Mouse (Mus musculus) testis, adult 2 months (tissue): ENCODE measurements around the gene Slc31a1. TPM values are rescaled to one million over a fixed set of nuclear protein-coding genes. Genes with fewer than 3 reads are reported as not detected.

Experiments
- H3K27ac ChIP-seq: fragments of 200-500 bp; 2 replicates; pipeline ENCODE4 v1.5.1; 2012; ENCODE audit warnings: low read depth, low read length; ENCODE audit not compliant: control insufficient read depth, insufficient read depth
- H3K27me3 ChIP-seq: fragments of 200-500 bp; 2 replicates; pipeline ENCODE4 v1.6.1; 2012; ENCODE audit warnings: mild to moderate bottlenecking, low read length, moderate library complexity; ENCODE audit not compliant: control insufficient read depth, insufficient read depth
- H3K36me3 ChIP-seq: fragments of 200-500 bp; 2 replicates; pipeline ENCODE4 v1.6.1; 2012; ENCODE audit warnings: mild to moderate bottlenecking, low read length; ENCODE audit not compliant: control insufficient read depth, insufficient read depth
- H3K4me1 ChIP-seq: fragments of 200-500 bp; 2 replicates; pipeline ENCODE4 v1.6.1; 2012; ENCODE audit warnings: low read length; ENCODE audit not compliant: control insufficient read depth, insufficient read depth
- H3K4me3 ChIP-seq: fragments of 200-500 bp; 2 replicates; pipeline ENCODE4 v1.5.1; 2012; ENCODE audit warnings: low read depth, mild to moderate bottlenecking, low read length, moderate library complexity, mixed read lengths; ENCODE audit not compliant: control insufficient read depth
- CTCF ChIP-seq: fragments of 200-500 bp; IDR thresholded peaks from 2 replicates; pipeline ENCODE4 v1.5.1; 2012; ENCODE audit warnings: low read depth, mild to moderate bottlenecking, inconsistent platforms, low read length, moderate library complexity; ENCODE audit not compliant: control insufficient read depth, insufficient read depth, insufficient replicate concordance
- POLR2A ChIP-seq: fragments of 200-500 bp; IDR thresholded peaks from 2 replicates; pipeline ENCODE4 v1.6.1; 2012; ENCODE audit warnings: low read depth, mild to moderate bottlenecking, inconsistent platforms, low read length, moderate library complexity; ENCODE audit not compliant: control insufficient read depth
- polyA plus RNA-seq: library from polyadenylated mRNA; depleted of rRNA; stranded (reverse); fragments of >200 nt; gene quantifications from 2 replicates; pipeline ENCODE4 v1.2.3, GENCODE M21; 2012

The Slc31a1 gene
- polyA plus RNA-seq, 1 experiment, result 18.1 TPM

DNA sequence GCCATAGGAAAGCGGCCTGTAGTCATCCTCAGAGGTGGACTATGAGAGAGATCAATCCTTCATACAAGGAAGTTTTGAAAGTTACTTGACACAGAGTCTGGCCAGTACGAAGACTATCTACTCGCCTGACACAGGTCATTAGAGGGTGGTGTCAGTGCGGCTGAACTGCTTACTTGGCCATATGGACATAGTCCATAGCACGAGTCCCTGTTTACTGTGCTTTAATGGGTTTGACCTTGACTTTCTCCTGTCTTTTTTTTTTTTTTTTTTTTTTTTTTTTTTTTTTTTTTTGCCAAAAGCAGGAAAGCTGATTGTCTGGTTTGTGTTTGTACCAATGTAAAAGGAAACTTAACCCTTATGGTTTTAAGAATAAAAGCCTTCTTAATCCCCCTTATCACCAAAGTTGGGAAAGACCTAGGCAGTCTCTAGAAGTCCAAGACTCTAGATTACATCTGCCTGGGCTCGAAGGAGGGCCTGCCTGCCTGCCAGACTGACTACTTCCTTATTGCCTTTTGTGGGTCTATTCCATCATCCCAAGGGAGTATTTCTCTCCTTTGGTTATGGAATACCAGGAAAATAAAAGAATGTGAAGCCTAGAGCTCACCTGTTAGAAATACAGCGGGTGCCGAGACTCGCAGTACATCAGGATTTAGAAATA is 19.3 kb downstream of the Slc31a1 start:
- Histone ChIP-seq H3K27ac (no peak overlapping the region), H3K4me3 (no peak overlapping the region), H3K4me1 (peaks cover 2% of the 10 kb centered on the region), H3K27me3 (no peaks in the 10 kb centered on the region), H3K36me3 (no peaks in the 10 kb centered on the region)
- TF ChIP-seq CTCF (no peak), POLR2A (no peak)

DNA sequence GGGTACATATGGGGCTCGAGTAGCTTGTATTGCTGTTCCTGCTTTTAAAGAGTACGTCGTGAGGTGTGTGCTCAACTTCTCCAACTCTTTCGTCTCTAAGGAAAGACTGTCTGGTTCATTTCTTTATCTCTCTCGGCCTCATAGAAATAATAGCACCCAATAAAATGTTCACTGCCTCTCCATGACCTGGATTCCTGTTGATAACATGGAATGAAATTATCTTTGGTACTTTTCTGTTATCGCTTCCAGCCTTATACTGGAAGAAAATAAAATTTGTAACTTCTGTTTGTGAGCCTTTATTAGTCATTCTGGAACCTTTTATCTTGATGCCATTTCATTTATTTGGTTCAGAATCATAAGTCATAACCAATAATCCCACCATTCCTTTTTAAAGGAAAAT is 22.7 kb downstream of the Slc31a1 start:
- Histone ChIP-seq H3K4me1 (no peaks in the 10 kb centered on the region), H3K4me3 (no peak overlapping the region), H3K36me3 (no peaks in the 10 kb centered on the region), H3K27ac (no peak overlapping the region), H3K27me3 (no peaks in the 10 kb centered on the region)
- TF ChIP-seq POLR2A (no peak), CTCF (no peak)

DNA sequence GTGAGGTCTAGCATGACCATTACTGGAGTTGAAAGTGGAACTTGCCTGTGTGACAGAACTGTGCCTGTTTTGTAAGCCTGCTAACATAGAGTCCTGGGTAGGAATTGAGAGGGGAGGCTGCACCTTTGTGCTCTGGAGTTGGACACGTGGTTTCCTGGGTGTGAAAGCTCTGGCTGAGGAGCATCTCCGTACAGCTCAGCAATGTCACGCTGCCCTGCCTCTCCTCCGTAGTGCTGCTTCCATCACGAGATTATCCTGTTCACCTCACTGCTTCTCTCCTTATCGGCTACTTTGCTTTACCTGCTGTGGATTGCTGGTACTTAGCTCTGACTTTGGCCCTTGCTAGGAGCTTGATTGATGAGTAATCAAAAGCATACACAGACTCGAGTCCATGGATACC is 23.2 kb downstream of the Slc31a1 start:
- Histone ChIP-seq H3K27me3 (no peaks in the 10 kb centered on the region), H3K27ac (no peak overlapping the region), H3K4me3 (no peak overlapping the region), H3K4me1 (no peaks in the 10 kb centered on the region), H3K36me3 (no peaks in the 10 kb centered on the region)
- TF ChIP-seq CTCF (no peak), POLR2A (no peak)

DNA sequence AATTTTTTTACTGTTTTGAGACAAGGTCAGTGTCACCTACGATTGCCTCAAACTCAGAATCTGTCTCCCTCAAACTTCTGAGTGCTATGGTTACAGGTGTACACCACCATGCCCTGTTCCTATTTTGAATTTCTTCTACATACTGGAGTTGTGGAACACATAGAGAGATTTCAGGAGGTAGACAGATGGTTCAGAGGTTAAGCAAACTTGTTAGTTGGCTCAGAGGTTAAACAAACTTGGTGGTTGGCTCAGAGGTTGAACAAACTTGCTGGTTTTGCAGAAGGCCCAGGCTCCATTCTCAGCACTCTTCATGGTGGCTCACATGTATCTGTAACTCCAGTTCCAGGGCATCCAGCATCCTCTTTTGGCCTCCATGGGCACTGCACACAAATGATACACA is 23.6 kb downstream of the Slc31a1 start:
- TF ChIP-seq CTCF (no peak), POLR2A (no peak)
- H3K4me3 ChIP-seq, result no peak overlapping the region
- H3K4me1 ChIP-seq, result no peaks in the 10 kb centered on the region
- H3K27ac ChIP-seq, result no peak overlapping the region
- no peaks in the 10 kb centered on the region for H3K36me3 ChIP-seq
- no peaks in the 10 kb centered on the region for H3K27me3 ChIP-seq

DNA sequence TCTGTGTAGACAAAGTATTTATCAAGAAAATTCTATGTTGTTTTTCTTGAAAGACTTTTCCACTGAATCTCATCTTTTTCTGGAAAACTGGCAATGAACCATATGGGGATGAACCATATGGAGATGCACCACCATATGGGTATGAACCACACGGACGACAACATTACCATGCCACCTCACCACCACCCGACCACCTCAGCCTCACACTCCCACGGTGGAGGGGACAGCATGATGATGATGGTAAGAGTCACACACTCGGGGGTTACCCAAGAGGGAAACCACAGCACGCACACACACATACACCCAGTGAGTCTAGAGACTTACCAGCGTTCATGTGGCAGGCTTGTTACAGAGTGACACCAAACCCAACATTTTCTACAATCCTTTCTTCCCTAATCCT is 24.9 kb downstream of the Slc31a1 start:
- Histone ChIP-seq H3K27me3 (no peaks in the 10 kb centered on the region), H3K36me3 (peaks cover 1% of the 10 kb centered on the region; the same call in 1 of the 2 replicates), H3K4me3 (no peak overlapping the region), H3K27ac (no peak overlapping the region), H3K4me1 (no peaks in the 10 kb centered on the region)
- TF ChIP-seq CTCF (no peak), POLR2A (no peak)

DNA sequence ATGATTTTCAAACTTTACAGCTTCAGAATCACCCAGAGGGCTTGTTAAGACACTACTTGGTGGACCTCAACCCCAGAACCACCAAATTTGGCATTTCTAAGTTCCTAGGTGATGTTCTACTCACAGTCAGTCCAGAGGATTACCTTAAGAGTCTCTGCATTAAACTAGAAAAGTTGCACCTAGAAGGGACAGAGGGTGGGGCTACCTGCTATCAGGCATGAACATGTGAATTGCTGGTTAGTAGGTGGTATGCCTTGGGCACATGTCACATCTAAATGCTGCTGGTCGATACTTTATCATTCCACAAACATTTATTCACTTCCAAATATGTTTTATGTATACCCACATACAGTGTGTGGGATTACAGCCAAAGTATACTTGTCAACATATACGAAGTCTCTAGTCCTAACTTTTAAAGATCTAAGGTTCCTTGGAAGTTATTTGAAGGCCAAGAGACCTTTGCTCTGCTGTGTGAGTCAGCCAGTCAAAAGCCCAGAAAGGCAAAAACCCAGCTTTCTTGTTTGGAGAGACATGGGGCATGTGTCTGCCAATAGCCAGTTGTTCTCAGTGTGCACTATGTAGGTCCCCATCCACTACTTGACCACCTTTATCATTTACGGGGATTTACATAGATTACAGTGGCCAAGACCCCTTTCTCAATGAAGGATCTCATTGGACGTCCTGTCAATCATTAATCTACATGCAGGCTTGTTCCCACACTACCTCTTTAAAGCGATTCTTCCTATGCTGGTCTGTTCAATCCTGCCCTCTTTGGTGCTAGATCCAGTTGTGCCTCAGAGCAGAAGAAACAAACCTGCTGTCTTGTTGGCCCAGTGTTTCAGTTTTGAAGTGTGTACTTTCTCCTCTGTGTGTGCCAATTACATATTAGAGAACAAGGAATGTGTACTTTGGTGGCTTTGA is 29.3 kb downstream of the Slc31a1 start:
- TF ChIP-seq CTCF (no peak), POLR2A (no peak)

DNA sequence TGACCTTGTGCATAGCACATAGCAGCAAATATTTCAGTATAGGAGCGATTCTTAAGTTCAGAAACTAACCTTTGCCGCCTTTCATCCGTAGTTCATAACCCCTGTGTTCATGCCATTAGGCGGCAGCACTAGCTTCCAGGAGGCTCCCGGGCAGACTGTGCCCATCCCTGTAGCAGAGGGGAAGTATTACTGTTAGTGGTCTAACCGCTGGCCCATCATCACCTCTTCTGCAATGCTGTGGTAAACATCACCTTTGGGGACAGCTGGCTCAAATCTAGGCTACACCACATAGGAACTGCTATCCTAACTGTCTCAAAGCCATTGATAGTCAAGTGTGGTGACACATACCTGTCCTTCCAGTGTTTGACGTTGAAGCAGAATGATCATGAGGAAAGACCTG is 31.4 kb downstream of the Slc31a1 start:
- no peak overlapping the region for H3K27ac ChIP-seq
- peaks cover 3% of the 10 kb centered on the region for H3K36me3 ChIP-seq
- TF ChIP-seq CTCF, result no peak
- H3K4me1 ChIP-seq, result no peaks in the 10 kb centered on the region
- H3K27me3 ChIP-seq, result no peaks in the 10 kb centered on the region
- H3K4me3 ChIP-seq, result no peak overlapping the region

More for the DNA sequence above, 29.3 kb downstream of the Slc31a1 start:
- H3K36me3 ChIP-seq, result peaks cover 3% of the 10 kb centered on the region
- H3K4me1 ChIP-seq, result no peaks in the 10 kb centered on the region
- H3K27ac ChIP-seq, result no peak overlapping the region
- H3K4me3 ChIP-seq, result no peak overlapping the region
- no peaks in the 10 kb centered on the region for H3K27me3 ChIP-seq

DNA sequence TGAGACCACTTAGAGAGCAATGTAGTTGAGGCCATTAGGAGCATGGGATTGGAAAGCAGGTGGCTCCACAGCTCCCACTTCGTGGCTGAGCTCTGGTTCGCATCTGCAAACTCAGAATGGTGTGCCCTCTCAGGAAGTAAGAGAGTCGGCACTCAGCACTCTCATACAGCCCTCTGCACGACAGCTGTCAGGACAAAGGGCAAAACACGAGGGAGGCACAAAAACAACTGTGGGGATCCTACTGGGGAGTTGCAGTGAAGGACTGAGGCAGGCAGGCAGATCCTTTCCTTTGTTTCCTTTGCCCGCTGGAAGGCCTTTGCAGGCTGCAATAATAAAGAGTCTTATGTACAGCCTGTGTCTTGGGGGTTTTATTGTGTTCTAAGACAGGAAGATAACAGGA is 32.9 kb downstream of the Slc31a1 start:
- Histone ChIP-seq H3K27me3 (no peaks in the 10 kb centered on the region), H3K36me3 (peaks cover 3% of the 10 kb centered on the region), H3K4me1 (no peaks in the 10 kb centered on the region), H3K27ac (no peak overlapping the region), H3K4me3 (no peak overlapping the region)
- TF ChIP-seq POLR2A (no peak), CTCF (no peak)
